Mouse (Mus musculus): Measurements from ENCODE around the gene Ube2g1. TPM values are rescaled to one million over a fixed set of nuclear protein-coding genes. Genes with fewer than 3 reads are reported as not detected.

The Ube2g1 gene
- polyA plus RNA-seq, 1 experiment: 43.0 TPM

- no peak for TF ChIP-seq POLR2A (IDR thresholded peaks at IDR 0.05; ENCODE audit: insufficient read depth, low read length)
- TF ChIP-seq EP300 (IDR thresholded peaks at IDR 0.05; ENCODE audit: insufficient read depth, low read depth, low read length): peak; percentile 82
- peak; percentile 35 for TF ChIP-seq CTCF (IDR thresholded peaks at IDR 0.05; ENCODE audit: low read depth, low read length)
- peak overlapping the region; percentile 55 for H3K4me3 ChIP-seq (ENCODE audit: low read depth, low read length)
- H3K27me3 ChIP-seq (ENCODE audit: control insufficient read depth, insufficient read depth, low read length, poor library complexity, severe bottlenecking): no peaks in the 10 kb centered on the region
- peak overlapping the region; percentile 74 for H3K9ac ChIP-seq (ENCODE audit: low read depth, poor library complexity, severe bottlenecking)
- peak overlapping the region; percentile 100 for H3K27ac ChIP-seq (ENCODE audit: insufficient read depth, low read length)
- H3K36me3 ChIP-seq (ENCODE audit: control insufficient read depth, insufficient read depth, low read length, poor library complexity, severe bottlenecking): no peaks in the 10 kb centered on the region
- no peaks in the 10 kb centered on the region for H3K9me3 ChIP-seq (replicated peaks; ENCODE audit: control insufficient read depth, insufficient read depth, low read length, poor library complexity, severe bottlenecking)
- peaks cover 8% of the 10 kb centered on the region for H3K4me1 ChIP-seq (ENCODE audit: control insufficient read depth, insufficient read depth, low read length)
Observed at GRCm38 (mm10) chr11:72576466-72577351, 30.4 kb upstream of the Ube2g1 start.

GRCm38 (mm10) chr11:72578471-72578870 is 28.6 kb upstream of the Ube2g1 start:
- Histone ChIP-seq H3K36me3 (ENCODE audit: control insufficient read depth, insufficient read depth, low read length, poor library complexity, severe bottlenecking) (no peaks in the 10 kb centered on the region), H3K27me3 (ENCODE audit: control insufficient read depth, insufficient read depth, low read length, poor library complexity, severe bottlenecking) (no peaks in the 10 kb centered on the region), H3K9ac (ENCODE audit: low read depth, poor library complexity, severe bottlenecking) (peak overlapping the region; percentile 74), H3K4me3 (ENCODE audit: low read depth, low read length) (no peak overlapping the region), H3K27ac (ENCODE audit: insufficient read depth, low read length) (peak overlapping the region; percentile 76), H3K9me3 (replicated peaks; ENCODE audit: control insufficient read depth, insufficient read depth, low read length, poor library complexity, severe bottlenecking) (no peaks in the 10 kb centered on the region), H3K4me1 (ENCODE audit: control insufficient read depth, insufficient read depth, low read length) (peaks cover 9% of the 10 kb centered on the region)
- TF ChIP-seq POLR2A (IDR thresholded peaks at IDR 0.05; ENCODE audit: insufficient read depth, low read length) (no peak), CTCF (IDR thresholded peaks at IDR 0.05; ENCODE audit: low read depth, low read length) (no peak), EP300 (IDR thresholded peaks at IDR 0.05; ENCODE audit: insufficient read depth, low read depth, low read length) (no peak)

GRCm38 (mm10) chr11:72581609-72582447 is 25.3 kb upstream of the Ube2g1 start:
- Histone ChIP-seq H3K27ac (ENCODE audit: insufficient read depth, low read length) (no peak overlapping the region), H3K27me3 (ENCODE audit: control insufficient read depth, insufficient read depth, low read length, poor library complexity, severe bottlenecking) (no peaks in the 10 kb centered on the region), H3K9ac (ENCODE audit: low read depth, poor library complexity, severe bottlenecking) (no peak overlapping the region)

GRCm38 (mm10) chr11:72582448-72582705 is 24.7 kb upstream of the Ube2g1 start:
- H3K4me3 ChIP-seq (ENCODE audit: low read depth, low read length): no peak overlapping the region
- peaks cover 12% of the 10 kb centered on the region for H3K4me1 ChIP-seq (ENCODE audit: control insufficient read depth, insufficient read depth, low read length)
- H3K36me3 ChIP-seq (ENCODE audit: control insufficient read depth, insufficient read depth, low read length, poor library complexity, severe bottlenecking): no peaks in the 10 kb centered on the region
- TF ChIP-seq EP300 (IDR thresholded peaks at IDR 0.05; ENCODE audit: insufficient read depth, low read depth, low read length) (no peak), POLR2A (IDR thresholded peaks at IDR 0.05; ENCODE audit: insufficient read depth, low read length) (no peak), CTCF (IDR thresholded peaks at IDR 0.05; ENCODE audit: low read depth, low read length) (no peak)
- no peaks in the 10 kb centered on the region for H3K9me3 ChIP-seq (replicated peaks; ENCODE audit: control insufficient read depth, insufficient read depth, low read length, poor library complexity, severe bottlenecking)
- no peaks in the 10 kb centered on the region for H3K27me3 ChIP-seq (ENCODE audit: control insufficient read depth, insufficient read depth, low read length, poor library complexity, severe bottlenecking)
- no peak overlapping the region for H3K9ac ChIP-seq (ENCODE audit: low read depth, poor library complexity, severe bottlenecking)
- no peak overlapping the region for H3K27ac ChIP-seq (ENCODE audit: insufficient read depth, low read length)

More at GRCm38 (mm10) chr11:72581609-72582447, 25.3 kb upstream of the Ube2g1 start:
- Histone ChIP-seq H3K4me1 (ENCODE audit: control insufficient read depth, insufficient read depth, low read length) (peaks cover 10% of the 10 kb centered on the region), H3K36me3 (ENCODE audit: control insufficient read depth, insufficient read depth, low read length, poor library complexity, severe bottlenecking) (no peaks in the 10 kb centered on the region), H3K9me3 (replicated peaks; ENCODE audit: control insufficient read depth, insufficient read depth, low read length, poor library complexity, severe bottlenecking) (no peaks in the 10 kb centered on the region), H3K4me3 (ENCODE audit: low read depth, low read length) (no peak overlapping the region)
- TF ChIP-seq POLR2A (IDR thresholded peaks at IDR 0.05; ENCODE audit: insufficient read depth, low read length): no peak
- TF ChIP-seq EP300 (IDR thresholded peaks at IDR 0.05; ENCODE audit: insufficient read depth, low read depth, low read length): no peak
- TF ChIP-seq CTCF (IDR thresholded peaks at IDR 0.05; ENCODE audit: low read depth, low read length): no peak

GRCm38 (mm10) chr11:72583092-72583491 is 24.0 kb upstream of the Ube2g1 start:
- Histone ChIP-seq H3K27me3 (ENCODE audit: control insufficient read depth, insufficient read depth, low read length, poor library complexity, severe bottlenecking) (no peaks in the 10 kb centered on the region), H3K36me3 (ENCODE audit: control insufficient read depth, insufficient read depth, low read length, poor library complexity, severe bottlenecking) (no peaks in the 10 kb centered on the region), H3K4me3 (ENCODE audit: low read depth, low read length) (no peak overlapping the region), H3K27ac (ENCODE audit: insufficient read depth, low read length) (no peak overlapping the region), H3K9me3 (replicated peaks; ENCODE audit: control insufficient read depth, insufficient read depth, low read length, poor library complexity, severe bottlenecking) (no peaks in the 10 kb centered on the region), H3K4me1 (ENCODE audit: control insufficient read depth, insufficient read depth, low read length) (peaks cover 10% of the 10 kb centered on the region), H3K9ac (ENCODE audit: low read depth, poor library complexity, severe bottlenecking) (no peak overlapping the region)
- no peak for TF ChIP-seq POLR2A (IDR thresholded peaks at IDR 0.05; ENCODE audit: insufficient read depth, low read length)

- no peak overlapping the region for H3K4me3 ChIP-seq (ENCODE audit: low read depth, low read length)
- H3K36me3 ChIP-seq (ENCODE audit: control insufficient read depth, insufficient read depth, low read length, poor library complexity, severe bottlenecking): no peaks in the 10 kb centered on the region
- H3K9me3 ChIP-seq (replicated peaks; ENCODE audit: control insufficient read depth, insufficient read depth, low read length, poor library complexity, severe bottlenecking): no peaks in the 10 kb centered on the region
- no peaks in the 10 kb centered on the region for H3K27me3 ChIP-seq (ENCODE audit: control insufficient read depth, insufficient read depth, low read length, poor library complexity, severe bottlenecking)
- H3K27ac ChIP-seq (ENCODE audit: insufficient read depth, low read length): no peak overlapping the region
- H3K4me1 ChIP-seq (ENCODE audit: control insufficient read depth, insufficient read depth, low read length): peaks cover 5% of the 10 kb centered on the region
- peak overlapping the region; percentile 59 for H3K9ac ChIP-seq (ENCODE audit: low read depth, poor library complexity, severe bottlenecking)
- TF ChIP-seq POLR2A (IDR thresholded peaks at IDR 0.05; ENCODE audit: insufficient read depth, low read length): no peak
- TF ChIP-seq EP300 (IDR thresholded peaks at IDR 0.05; ENCODE audit: insufficient read depth, low read depth, low read length): no peak
- TF ChIP-seq CTCF (IDR thresholded peaks at IDR 0.05; ENCODE audit: low read depth, low read length): no peak
Observed at GRCm38 (mm10) chr11:72586570-72586969, 20.5 kb upstream of the Ube2g1 start.

Data from ES-Bruce4 (cell line).